Mouse (Mus musculus) embryo, embryonic 10.5 days (tissue): ENCODE results near the gene Ribc2.

Source experiments
- DNase-seq: peaks from one replicate; pipeline ENCODE4 v3.0.0-alpha.2; 2015; ENCODE audit warnings: low spot score

The Ribc2 gene

DNA sequence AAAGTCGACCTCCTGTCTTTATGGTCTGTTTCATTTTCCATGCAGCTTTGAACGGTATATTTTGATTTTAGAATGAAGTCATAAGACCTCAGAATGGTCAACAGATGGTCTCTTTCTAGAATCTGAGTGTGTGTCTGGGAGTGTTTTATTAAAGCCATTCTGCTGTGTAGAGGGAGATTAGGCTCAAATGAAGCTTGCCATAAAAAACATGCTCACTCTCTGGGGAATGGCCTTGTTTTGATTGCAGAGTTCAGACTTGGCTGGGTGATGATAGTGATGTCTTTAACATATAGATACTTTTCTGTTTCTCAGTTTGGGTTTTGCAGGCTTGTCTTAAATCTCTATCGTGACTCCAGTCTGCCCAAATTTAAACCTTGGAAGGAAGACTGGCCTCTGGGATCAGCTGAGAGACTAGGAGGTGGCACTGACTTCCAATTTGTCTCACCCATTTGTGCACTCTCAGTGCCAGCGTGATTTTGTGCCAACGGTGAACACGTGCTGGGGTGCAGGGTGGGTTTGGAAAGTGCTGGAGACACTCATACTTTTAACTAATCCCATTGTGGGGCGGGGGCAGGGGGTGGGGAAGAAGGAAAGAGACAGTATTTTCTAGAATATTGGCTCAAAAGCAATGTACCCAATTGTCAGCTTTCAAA lies 47.8 kb downstream of the Ribc2 start:
- no peak for DNase-seq

- DNase-seq = no peak
Observed at GRCm38 (mm10) chr15:85180368-85180767, 48.5 kb downstream of the Ribc2 start.

DNA sequence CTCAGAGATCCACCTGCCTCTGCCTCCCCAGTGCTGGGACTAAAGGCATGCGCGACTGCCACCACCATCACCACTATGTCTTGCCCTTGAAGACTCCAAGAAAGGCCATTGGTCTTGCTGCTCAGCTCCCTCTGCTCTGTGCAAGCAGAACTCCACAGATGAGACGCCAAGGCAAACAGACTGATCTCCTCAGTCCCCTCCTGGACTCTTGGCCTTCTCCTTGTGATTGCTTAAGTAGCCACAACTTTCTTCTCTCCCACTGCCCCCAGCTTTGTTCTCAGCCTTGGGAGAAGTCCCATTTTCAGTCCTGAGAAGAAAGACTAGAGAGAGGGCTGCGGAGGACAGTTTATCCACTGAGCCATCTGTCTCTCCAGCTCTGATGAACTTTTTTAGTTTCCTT lies 50.2 kb downstream of the Ribc2 start:
- DNase-seq = no peak

DNA sequence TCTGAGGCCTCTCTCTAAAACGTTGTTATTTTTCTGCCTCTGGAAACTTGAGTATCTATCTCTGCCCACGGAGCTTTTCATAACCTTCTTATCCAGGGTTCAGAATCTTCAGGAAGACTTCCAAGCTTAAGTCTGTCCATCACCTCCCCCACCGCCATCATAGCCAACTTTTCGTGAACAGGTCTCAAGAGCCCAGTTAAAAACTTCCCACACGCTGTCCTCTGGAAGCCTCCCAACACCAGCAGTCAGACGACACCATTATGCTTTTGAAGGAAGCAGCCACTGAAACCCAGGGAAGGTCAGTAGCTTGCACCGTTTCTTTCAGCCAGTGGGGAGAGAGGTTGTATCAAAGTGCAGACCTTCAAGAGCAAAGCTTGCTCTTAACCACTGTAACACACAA lies 55.0 kb downstream of the Ribc2 start:
- DNase-seq = no peak

- DNase-seq = peak; percentile 45
Observed at GRCm38 (mm10) chr15:85188167-85188778, 56.4 kb downstream of the Ribc2 start.
